Mouse (Mus musculus): ENCODE results near the gene Ndufb7.
"Not testable (repeated sequence)": the region's sequence is repeated elsewhere in the genome, so short reads cannot be mapped to it uniquely, and the experiment has no call there.

The Ndufb7 gene

GRCm38 (mm10) chr8:83576516-83576895 is 10.0 kb downstream of the Ndufb7 start:
- DNase-seq (ENCODE audit: low spot score) = no peak

GRCm38 (mm10) chr8:83576921-83577320 is 10.4 kb downstream of the Ndufb7 start:
- no peak for DNase-seq (ENCODE audit: low spot score)

- DNase-seq (ENCODE audit: low spot score) = no peak
Observed at GRCm38 (mm10) chr8:83577384-83577791, 10.9 kb downstream of the Ndufb7 start.

GRCm38 (mm10) chr8:83578131-83579055 is 11.9 kb downstream of the Ndufb7 start:
- DNase-seq (ENCODE audit: low spot score) = no peak

GRCm38 (mm10) chr8:83579676-83580075 is 13.2 kb downstream of the Ndufb7 start:
- no peak for DNase-seq (ENCODE audit: low spot score)

GRCm38 (mm10) chr8:83580826-83581225 is 14.4 kb downstream of the Ndufb7 start:
- DNase-seq (ENCODE audit: low spot score) = no peak

GRCm38 (mm10) chr8:83582226-83582625 is 15.8 kb downstream of the Ndufb7 start:
- DNase-seq (ENCODE audit: low spot score) = no peak

- DNase-seq (ENCODE audit: low spot score) = no peak
Observed at GRCm38 (mm10) chr8:83583236-83583635, 16.8 kb downstream of the Ndufb7 start.

- DNase-seq (ENCODE audit: low spot score) = no peak
Observed at GRCm38 (mm10) chr8:83584771-83585170, 18.3 kb downstream of the Ndufb7 start.

GRCm38 (mm10) chr8:83585333-83585732 is 18.9 kb downstream of the Ndufb7 start:
- DNase-seq (ENCODE audit: low spot score) = no peak

- DNase-seq (ENCODE audit: low spot score) = no peak
Observed at GRCm38 (mm10) chr8:83587644-83588043, 21.2 kb downstream of the Ndufb7 start.

GRCm38 (mm10) chr8:83588886-83589285 is 22.4 kb downstream of the Ndufb7 start:
- no peak for DNase-seq (ENCODE audit: low spot score)

- DNase-seq (ENCODE audit: low spot score) = no peak
Observed at GRCm38 (mm10) chr8:83590488-83591023, 24.1 kb downstream of the Ndufb7 start.

GRCm38 (mm10) chr8:83592682-83593081 is 26.2 kb downstream of the Ndufb7 start:
- no peak for DNase-seq (ENCODE audit: low spot score)

GRCm38 (mm10) chr8:83593325-83594166 is 27.1 kb downstream of the Ndufb7 start:
- no peak for DNase-seq (ENCODE audit: low spot score)

- DNase-seq (ENCODE audit: low spot score) = peak; percentile 82
Observed at GRCm38 (mm10) chr8:83594167-83595049, 27.9 kb downstream of the Ndufb7 start.

GRCm38 (mm10) chr8:83595050-83595345 is 28.5 kb downstream of the Ndufb7 start:
- not testable (repeated sequence) for DNase-seq (ENCODE audit: low spot score)

- DNase-seq (ENCODE audit: low spot score) = no peak
Observed at GRCm38 (mm10) chr8:83596369-83596768, 29.9 kb downstream of the Ndufb7 start.

- DNase-seq (ENCODE audit: low spot score) = no peak
Observed at GRCm38 (mm10) chr8:83598146-83598545, 31.7 kb downstream of the Ndufb7 start.

GRCm38 (mm10) chr8:83599814-83600213 is 33.3 kb downstream of the Ndufb7 start:
- DNase-seq (ENCODE audit: low spot score) = no peak

- no peak for DNase-seq (ENCODE audit: low spot score)
Observed at GRCm38 (mm10) chr8:83602650-83603029, 36.2 kb downstream of the Ndufb7 start.

All from urinary bladder, postnatal 10 days (tissue).